Mouse (Mus musculus) heart, embryonic 13.5 days (tissue): ENCODE data around the gene Kcnh1. TPM values are rescaled to one million over a fixed set of nuclear protein-coding genes. Genes with fewer than 3 reads are reported as not detected.

Experiments used
- ATAC-seq: fragments of 200-750 bp; cut with Nextera tagmentation; 2 replicates; pipeline ENCODE4 v1.8.0; 2017; ENCODE audit warnings: moderate TSS enrichment; ENCODE audit not compliant: insufficient number of reproducible peaks, low FRiP score, low TSS enrichment; ENCODE audit errors: extremely low read depth
- H3K27ac ChIP-seq: fragments of 300-500 bp; sonication (generic); replicated peaks from 2 replicates; pipeline ENCODE4 v1.5.1; 2015; ENCODE audit warnings: moderate library complexity, mild to moderate bottlenecking, inconsistent platforms
- H3K27me3 ChIP-seq: fragments of 300-500 bp; sonication (generic); replicated peaks from 2 replicates; pipeline ENCODE4 v1.6.1; 2015; ENCODE audit warnings: mild to moderate bottlenecking, inconsistent platforms
- H3K36me3 ChIP-seq: fragments of 300-500 bp; sonication (generic); 2 replicates; pipeline ENCODE4 v1.6.1; 2015; ENCODE audit warnings: mild to moderate bottlenecking, inconsistent platforms
- H3K4me1 ChIP-seq: fragments of 300-500 bp; sonication (generic); 2 replicates; pipeline ENCODE4 v1.6.1; 2015; ENCODE audit warnings: inconsistent platforms
- H3K4me2 ChIP-seq: fragments of 300-500 bp; sonication (generic); 2 replicates; pipeline ENCODE4 v1.6.1; 2015; ENCODE audit warnings: inconsistent platforms, mild to moderate bottlenecking, moderate library complexity
- H3K4me3 ChIP-seq: fragments of 300-500 bp; sonication (generic); 2 replicates; pipeline ENCODE4 v1.5.1; 2015; ENCODE audit warnings: moderate library complexity, mild to moderate bottlenecking, inconsistent platforms
- H3K9ac ChIP-seq: fragments of 300-500 bp; sonication (generic); 2 replicates; pipeline ENCODE4 v1.6.1; 2015; ENCODE audit warnings: inconsistent platforms, mild to moderate bottlenecking, moderate library complexity
- H3K9me3 ChIP-seq: fragments of 300-500 bp; sonication (generic); 2 replicates; pipeline ENCODE4 v1.6.1; 2016; ENCODE audit warnings: inconsistent platforms
- WGBS: fragments of 180-500 bp; shearing (Covaris S2); methylation state at CpG from one replicate; pipeline ENCODE4 v1.1.7; 2015; ENCODE audit warnings: mixed read lengths; 5-methylcytosine and 5-hydroxymethylcytosine counted together
- polyA plus RNA-seq: library from polyadenylated mRNA; unstranded; fragments of >200 nt; fragmentation: Nextera tagmentation; extraction: Ambion mirVana; gene quantifications from 2 replicates; pipeline ENCODE4 v1.2.1, GENCODE M21; 2015

The Kcnh1 gene
- polyA plus RNA-seq, 1 experiment from 2014 or later = 0.55 TPM

DNA sequence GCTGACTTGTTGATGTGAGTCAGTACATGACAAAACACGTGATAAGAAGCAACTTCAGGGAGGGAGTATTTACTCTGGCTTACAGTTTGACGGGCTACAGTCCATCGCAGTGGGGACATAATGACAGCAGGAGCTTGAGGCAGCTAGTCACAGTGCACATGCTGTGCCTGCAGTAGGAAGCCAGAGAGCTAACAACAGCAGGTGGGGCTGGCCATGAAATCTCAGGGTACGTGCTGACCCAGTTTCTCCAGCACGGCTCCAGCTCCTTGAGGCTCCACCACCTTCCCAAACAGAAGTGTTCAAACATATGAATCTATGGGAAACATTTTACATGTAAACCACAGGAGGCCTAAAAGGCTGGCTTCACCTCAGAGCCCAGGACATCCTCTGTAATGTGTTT, 216.0 kb downstream of the Kcnh1 start:
- Histone ChIP-seq H3K4me1 (no peaks in the 10 kb centered on the region), H3K4me2 (no peak overlapping the region), H3K4me3 (no peak overlapping the region), H3K27me3 (no peaks in the 10 kb centered on the region), H3K9ac (no peak overlapping the region), H3K36me3 (no peaks in the 10 kb centered on the region), H3K9me3 (no peaks in the 10 kb centered on the region), H3K27ac (no peak overlapping the region)
- ATAC-seq = no peak
- 77% methylated on average over 5 of the region's 5 CpGs for WGBS

DNA sequence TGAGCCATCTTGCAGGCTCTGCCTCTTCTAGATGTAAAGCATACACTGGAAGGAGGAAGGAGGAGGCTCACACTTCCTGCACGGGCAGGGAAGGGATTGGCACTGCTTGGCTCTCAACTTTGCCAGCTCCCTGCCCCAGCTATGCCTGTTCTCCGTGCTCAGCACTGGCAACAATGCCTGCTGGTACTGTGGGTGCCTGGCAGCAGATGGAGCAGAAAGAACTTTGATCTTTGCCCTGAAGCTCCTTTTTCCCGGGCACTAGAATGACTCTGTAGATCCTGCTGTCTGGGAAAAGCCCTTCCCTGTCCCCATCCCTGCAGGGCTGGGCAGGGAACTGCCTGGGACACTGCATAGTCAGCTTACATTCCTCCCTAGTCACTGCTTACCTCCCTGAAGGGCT, 225.2 kb downstream of the Kcnh1 start:
- Histone ChIP-seq H3K36me3 (no peaks in the 10 kb centered on the region), H3K4me2 (no peak overlapping the region), H3K4me3 (no peak overlapping the region), H3K4me1 (no peaks in the 10 kb centered on the region), H3K9ac (no peak overlapping the region), H3K27me3 (no peaks in the 10 kb centered on the region), H3K9me3 (no peaks in the 10 kb centered on the region), H3K27ac (no peak overlapping the region)
- no peak for ATAC-seq
- 64% methylated on average over 3 of the region's 3 CpGs for WGBS

DNA sequence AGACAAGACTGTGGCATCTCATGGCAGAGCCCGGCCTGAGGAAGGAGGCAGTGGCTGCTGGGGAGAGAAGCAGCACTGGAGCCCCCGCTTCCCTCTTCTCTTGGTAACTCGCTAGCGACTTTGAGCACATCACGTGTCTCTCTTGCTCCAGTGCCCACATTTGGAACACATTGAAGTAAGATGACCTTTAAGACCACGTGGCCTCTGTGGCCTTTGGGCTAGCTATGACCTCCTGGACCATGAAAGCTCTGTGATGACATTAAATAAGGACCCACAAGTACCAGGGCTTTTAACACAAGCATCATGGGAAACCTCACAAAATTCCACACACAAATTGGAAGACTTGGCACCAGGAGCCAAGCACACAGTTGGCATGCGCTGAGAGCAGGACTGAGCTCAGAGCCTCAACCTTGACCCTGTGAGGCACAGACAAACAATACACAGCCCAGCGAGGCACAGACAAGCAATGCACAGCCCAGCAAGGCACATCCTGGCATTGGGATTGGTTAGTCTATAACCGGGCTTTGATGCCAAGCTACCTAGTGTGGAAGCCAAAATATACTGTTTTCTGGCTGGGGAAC, 225.8 kb downstream of the Kcnh1 start:
- no peaks in the 10 kb centered on the region for H3K36me3 ChIP-seq
- WGBS = 76% methylated on average over 9 of the region's 9 CpGs

DNA sequence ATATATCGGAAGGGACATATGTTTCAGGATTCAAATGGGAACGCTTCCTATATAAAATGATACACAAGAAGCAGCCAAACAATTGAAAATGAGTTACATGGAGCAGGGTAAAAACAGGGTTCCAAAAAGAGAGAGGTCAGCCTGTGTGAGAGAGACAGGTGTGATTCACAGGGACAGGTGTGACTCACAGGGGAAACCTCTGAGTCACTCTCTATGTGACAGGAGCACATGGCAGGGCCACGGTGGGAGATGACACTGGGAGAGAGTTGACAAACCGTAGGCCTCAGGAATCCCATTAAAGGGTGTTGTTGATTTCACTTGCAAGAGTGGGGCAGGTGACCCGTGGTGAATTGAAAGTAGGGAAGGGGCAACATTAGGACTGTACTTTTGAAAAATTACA, 228.6 kb downstream of the Kcnh1 start:
- Histone ChIP-seq H3K27ac (no peak overlapping the region), H3K9me3 (no peaks in the 10 kb centered on the region), H3K9ac (no peak overlapping the region), H3K4me3 (no peak overlapping the region), H3K4me1 (no peaks in the 10 kb centered on the region), H3K36me3 (no peaks in the 10 kb centered on the region), H3K4me2 (no peak overlapping the region), H3K27me3 (no peaks in the 10 kb centered on the region)
- 60% methylated on average over 5 of the region's 5 CpGs for WGBS
- ATAC-seq = no peak

More for the DNA sequence above, 225.8 kb downstream of the Kcnh1 start:
- no peaks in the 10 kb centered on the region for H3K4me1 ChIP-seq
- no peak for ATAC-seq
- no peak overlapping the region for H3K4me2 ChIP-seq
- H3K27ac ChIP-seq = no peak overlapping the region
- no peak overlapping the region for H3K9ac ChIP-seq
- no peaks in the 10 kb centered on the region for H3K9me3 ChIP-seq
- no peak overlapping the region for H3K4me3 ChIP-seq
- H3K27me3 ChIP-seq = no peaks in the 10 kb centered on the region

DNA sequence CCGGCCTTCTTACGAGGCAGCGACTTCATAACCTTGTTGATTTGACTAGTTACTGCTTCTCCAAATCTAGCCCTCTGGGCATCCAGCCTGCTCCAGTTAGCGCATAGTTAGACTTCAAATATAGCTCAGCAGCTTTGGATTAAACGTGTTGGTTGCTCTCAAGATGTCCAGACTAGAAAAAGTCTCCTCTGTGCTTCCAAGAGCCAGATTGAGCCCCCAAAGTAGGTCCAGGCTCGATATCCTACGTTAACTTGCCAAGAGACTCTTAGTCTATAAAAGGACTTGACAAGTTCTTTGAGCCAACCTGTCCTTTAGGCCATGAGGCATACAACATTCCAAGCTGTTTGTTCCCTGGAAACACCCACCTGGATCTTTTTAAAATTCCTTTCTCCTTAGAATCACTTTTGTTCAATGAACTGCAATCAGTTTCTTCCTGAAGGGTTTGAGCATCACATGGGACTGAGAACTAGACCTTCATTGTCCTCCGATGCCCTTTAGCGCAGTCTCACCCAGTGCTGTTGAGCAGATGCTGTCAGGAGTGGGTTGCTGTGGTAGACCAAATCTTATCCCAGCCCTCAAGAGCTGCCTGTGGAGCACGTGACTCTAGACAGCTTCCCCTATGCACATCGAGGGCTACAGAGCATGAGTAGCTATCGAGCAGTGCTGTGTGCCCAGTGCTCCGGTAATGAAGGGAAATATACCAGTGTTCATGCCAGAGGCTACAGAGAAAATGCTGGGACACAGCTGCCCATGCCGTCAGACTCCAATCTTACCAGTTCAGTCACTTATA, 231.0 kb downstream of the Kcnh1 start:
- Histone ChIP-seq H3K4me3 (no peak overlapping the region), H3K27me3 (peaks cover 4% of the 10 kb centered on the region; the same call in 1 of the 2 replicates), H3K36me3 (no peaks in the 10 kb centered on the region), H3K9ac (no peak overlapping the region), H3K4me1 (no peaks in the 10 kb centered on the region), H3K9me3 (no peaks in the 10 kb centered on the region), H3K4me2 (no peak overlapping the region), H3K27ac (no peak overlapping the region)
- no peak for ATAC-seq
- WGBS = 78% methylated on average over 14 of the region's 14 CpGs

DNA sequence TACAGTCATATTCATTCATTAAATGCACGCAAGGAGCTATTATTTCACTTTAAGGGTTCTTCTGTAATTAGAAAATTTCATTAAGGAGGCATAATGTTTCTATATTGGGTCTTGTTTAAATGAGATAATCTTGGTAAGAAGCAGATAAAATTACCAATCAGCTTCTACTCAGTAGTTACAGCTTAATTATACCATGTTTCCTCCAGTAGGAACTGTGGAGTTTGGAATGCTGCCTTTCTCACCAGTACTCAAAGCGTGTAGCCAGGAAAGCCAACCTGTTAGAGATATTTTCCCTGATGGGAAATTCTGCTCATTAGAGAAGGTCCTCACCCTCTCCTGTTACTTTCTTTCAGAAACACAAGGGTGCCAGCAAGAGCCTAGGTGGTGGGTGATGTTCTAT, 240.8 kb downstream of the Kcnh1 start:
- peaks cover 10% of the 10 kb centered on the region for H3K27me3 ChIP-seq
- ATAC-seq = no peak
- WGBS = 78% methylated on average over 2 of the region's 2 CpGs
- H3K4me2 ChIP-seq = no peak overlapping the region
- no peak overlapping the region for H3K27ac ChIP-seq
- H3K9me3 ChIP-seq = no peaks in the 10 kb centered on the region
- H3K4me3 ChIP-seq = no peak overlapping the region
- no peak overlapping the region for H3K9ac ChIP-seq
- no peaks in the 10 kb centered on the region for H3K4me1 ChIP-seq
- H3K36me3 ChIP-seq = no peaks in the 10 kb centered on the region

DNA sequence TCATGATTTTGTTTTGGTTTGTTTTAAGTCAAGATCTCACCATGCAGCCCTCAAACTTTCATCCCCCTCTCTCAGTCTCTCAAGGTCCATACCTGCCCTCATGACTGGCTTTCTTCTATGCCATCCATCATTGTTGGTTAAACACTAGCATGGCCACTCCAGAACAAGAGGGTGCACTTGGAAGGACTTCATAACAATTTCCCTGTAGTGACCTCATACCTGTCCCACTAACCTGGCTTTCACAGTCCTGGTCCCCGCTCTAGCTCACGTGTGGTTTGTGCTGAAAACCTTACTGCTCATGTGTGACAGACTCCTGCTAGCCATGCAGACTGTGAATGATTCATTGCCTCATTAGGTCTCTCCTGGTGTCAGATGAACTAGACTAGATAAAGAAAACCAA, 244.9 kb downstream of the Kcnh1 start:
- no peak for ATAC-seq
- H3K27ac ChIP-seq = no peak overlapping the region
- 77% methylated on average over 2 of the region's 2 CpGs for WGBS
- peaks cover 21% of the 10 kb centered on the region for H3K27me3 ChIP-seq
- H3K9ac ChIP-seq = no peak overlapping the region
- H3K4me3 ChIP-seq = no peak overlapping the region
- H3K4me2 ChIP-seq = no peak overlapping the region
- H3K4me1 ChIP-seq = no peaks in the 10 kb centered on the region
- H3K36me3 ChIP-seq = no peaks in the 10 kb centered on the region
- no peaks in the 10 kb centered on the region for H3K9me3 ChIP-seq

DNA sequence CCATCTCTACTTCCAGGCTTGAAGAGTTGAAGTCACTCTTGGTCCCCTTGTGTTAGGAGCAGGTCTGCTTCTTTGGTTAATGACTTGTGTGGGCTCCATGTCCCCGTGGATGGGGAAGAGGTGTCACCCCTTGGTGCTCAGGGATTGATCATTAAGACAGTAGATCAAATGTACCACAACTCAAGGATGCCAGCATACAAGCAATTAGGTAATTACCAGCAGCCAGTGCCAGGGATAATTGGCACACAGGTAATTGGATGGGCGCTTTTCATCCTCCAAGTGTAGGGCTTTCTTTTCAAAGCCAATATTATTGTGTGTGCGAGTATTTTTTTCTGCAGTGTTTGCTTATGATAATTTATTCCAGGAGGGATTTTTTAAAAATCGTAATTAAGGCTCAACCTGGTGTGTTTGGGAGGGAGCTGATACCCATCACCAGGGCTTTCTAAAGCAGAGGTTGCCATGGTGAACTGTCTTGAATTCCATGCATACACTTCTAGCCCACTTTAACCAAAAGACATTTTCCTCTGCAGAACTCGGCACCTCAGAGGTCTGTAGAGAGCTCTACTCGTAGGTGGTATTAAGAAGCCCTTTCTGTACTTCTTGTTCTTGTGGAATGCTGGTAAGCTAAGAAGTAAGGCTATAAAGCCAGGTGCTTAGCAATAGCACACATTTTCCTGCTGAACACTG, 248.7 kb downstream of the Kcnh1 start:
- peaks cover 26% of the 10 kb centered on the region for H3K27me3 ChIP-seq
- no peak overlapping the region for H3K27ac ChIP-seq
- no peak overlapping the region for H3K9ac ChIP-seq
- WGBS = 65% methylated on average over 6 of the region's 6 CpGs
- peaks cover 3% of the 10 kb centered on the region for H3K4me1 ChIP-seq
- H3K4me3 ChIP-seq = no peak overlapping the region
- no peaks in the 10 kb centered on the region for H3K9me3 ChIP-seq
- no peak overlapping the region for H3K4me2 ChIP-seq
- no peaks in the 10 kb centered on the region for H3K36me3 ChIP-seq
- ATAC-seq = no peak

DNA sequence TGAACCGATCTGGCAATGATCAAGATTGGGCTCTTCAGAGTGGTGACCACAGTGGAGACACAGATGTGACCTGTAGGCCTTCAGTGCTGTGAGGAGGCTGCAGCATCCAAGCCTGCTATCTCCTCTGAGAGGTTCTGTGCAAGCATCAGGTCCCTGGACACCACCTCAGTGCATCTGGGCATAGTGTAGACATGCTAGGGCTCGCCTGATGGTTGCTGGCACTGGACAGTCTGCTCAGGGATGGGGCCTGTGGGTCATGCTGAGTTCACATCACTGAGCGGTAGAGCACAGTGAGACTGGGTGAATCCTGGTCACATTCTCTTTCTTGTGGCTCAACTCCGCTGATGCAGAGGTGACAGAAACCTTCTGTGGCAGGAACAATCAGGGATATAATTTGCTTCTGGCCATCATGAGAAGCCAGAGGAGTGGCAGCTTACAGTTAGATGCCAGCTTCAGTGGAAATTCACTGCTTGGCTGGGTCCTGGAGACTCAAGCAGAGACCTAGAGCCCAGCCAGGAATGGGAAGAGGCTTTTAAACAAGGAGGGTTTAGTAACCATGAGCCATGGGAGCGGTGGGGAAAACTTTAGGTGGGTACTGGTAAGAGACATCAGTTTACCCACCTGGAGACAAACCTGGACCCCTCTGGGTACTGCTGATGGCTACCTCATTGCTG, 252.3 kb downstream of the Kcnh1 start:
- H3K27me3 ChIP-seq = peaks cover 14% of the 10 kb centered on the region
- peaks cover 13% of the 10 kb centered on the region for H3K4me1 ChIP-seq
- 78% methylated on average over 5 of the region's 5 CpGs for WGBS
- H3K9ac ChIP-seq = no peak overlapping the region
- no peak for ATAC-seq
- no peaks in the 10 kb centered on the region for H3K36me3 ChIP-seq
- H3K27ac ChIP-seq = no peak overlapping the region
- no peak overlapping the region for H3K4me3 ChIP-seq
- H3K9me3 ChIP-seq = no peaks in the 10 kb centered on the region
- H3K4me2 ChIP-seq = no peak overlapping the region

DNA sequence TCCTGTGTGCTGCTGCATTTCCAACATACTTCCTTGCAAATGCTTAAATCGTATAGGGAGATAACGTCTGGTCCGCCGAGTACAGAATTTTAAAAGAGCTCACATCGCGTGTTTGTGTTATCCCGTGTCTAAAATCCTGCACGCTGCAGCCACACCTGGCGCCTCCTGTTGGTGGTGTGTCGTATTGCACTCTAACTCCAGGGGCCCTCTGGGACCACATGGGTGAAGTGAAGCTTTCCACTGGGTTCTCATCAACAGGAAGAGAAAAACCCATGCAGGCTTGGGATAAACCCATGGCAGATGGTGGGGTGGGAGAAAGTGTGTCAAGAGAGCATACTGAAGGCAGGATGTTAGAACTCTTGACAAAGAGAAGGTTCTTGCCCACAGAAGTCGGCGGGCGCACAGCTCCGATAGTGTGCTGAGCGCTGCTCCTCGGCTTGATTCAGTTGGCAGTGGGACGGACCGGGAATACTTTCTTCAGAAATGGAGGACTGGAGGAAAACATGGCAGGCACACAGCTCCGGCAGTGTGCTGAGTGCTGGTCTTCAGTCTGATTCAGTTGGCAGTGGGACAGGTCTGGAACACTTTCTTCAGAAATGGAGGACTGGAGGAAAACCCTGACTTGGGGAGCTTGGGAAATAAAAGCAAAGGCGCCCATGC, 253.6 kb downstream of the Kcnh1 start:
- Histone ChIP-seq H3K4me1 (peaks cover 13% of the 10 kb centered on the region), H3K27me3 (peaks cover 22% of the 10 kb centered on the region), H3K9me3 (no peaks in the 10 kb centered on the region), H3K36me3 (no peaks in the 10 kb centered on the region), H3K4me3 (no peak overlapping the region), H3K4me2 (no peak overlapping the region), H3K27ac (0 out of 2 replicates have a peak overlapping the region, but pooled peaks have one; percentile 3), H3K9ac (no peak overlapping the region)
- 71% methylated on average over 20 of the region's 20 CpGs for WGBS
- no peak for ATAC-seq
